Mouse (Mus musculus): ENCODE measurements around the gene Akap10. TPM values are rescaled to one million over a fixed set of nuclear protein-coding genes. Genes with fewer than 3 reads are reported as not detected.
A peak's percentile ranks its signal among the peaks of the same experiment; 100 is the strongest.
"Not testable (repeated sequence)": the region's sequence is repeated elsewhere in the genome, so short reads cannot be mapped to it uniquely, and the experiment has no call there.

The Akap10 gene
- polyA plus RNA-seq, 2 experiments from 2014 or later: 27.8 to 30.4 TPM

GRCm38 (mm10) chr11:61930640-61931586 lies 861 bp upstream of the Akap10 start:
- ATAC-seq: peak; percentile 12

DNA sequence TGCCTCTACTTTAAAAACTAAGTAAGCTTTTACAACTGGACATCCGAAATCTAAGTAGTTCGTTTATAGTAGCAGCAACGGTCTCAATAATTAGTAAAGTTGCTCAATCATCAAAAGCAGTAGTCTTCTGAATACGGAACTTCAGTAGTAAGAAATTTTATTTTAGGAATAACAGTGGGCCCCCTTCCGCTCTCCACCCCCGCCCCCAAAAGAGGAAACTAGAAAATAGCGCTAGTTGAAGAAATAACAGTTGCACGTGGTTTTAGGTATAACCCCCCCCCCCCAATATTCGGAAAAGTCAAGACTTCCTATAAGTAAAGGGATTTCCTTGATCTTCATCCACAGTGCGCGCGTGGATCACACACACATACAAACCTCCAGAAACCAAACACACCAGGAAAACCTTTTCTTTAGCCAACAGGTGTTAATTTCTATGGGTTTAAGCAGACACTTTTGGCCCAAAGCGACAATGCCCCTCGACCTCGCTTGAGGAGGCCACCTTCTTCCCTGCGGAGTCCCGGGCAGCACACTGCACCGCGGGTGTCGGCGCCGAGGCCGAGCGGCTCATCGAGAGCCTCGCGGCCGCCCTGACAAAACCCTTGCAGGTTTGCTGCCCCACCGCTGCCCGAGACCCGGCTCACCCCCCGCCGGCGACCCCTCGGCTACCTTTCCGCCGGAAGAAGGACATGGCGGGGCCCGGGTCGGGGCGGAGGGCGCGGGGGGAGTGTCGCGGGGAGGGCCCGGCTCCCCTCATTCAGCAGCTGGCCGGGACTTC lies 542 bp downstream of the Akap10 start:
- ATAC-seq: peak; percentile 7

GRCm38 (mm10) chr11:61923309-61923708 lies 6.7 kb downstream of the Akap10 start:
- ATAC-seq: no peak

- ATAC-seq: no peak
Observed at GRCm38 (mm10) chr11:61919702-61920101, 10.3 kb downstream of the Akap10 start.

DNA sequence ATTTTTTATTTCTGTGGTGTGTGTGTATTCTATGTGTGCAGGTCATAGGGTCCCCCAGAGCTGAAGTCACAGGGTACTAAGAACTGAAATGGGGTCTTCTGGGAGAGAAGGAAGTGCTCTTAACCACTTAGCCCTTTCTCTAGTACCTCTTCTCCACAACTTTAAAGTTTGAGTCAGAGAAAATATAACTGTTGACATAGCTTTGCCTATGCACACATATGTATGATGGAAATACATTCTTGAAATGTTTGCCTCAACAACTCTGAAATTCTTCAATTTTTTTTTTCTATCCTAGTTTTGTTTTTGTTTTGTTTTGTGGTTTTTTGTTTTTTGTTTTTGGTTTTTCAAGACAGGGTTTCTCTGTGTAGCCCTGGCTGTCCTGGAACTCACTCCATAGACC lies 21.7 kb downstream of the Akap10 start:
- ATAC-seq: no peak

- ATAC-seq: no peak
Observed at GRCm38 (mm10) chr11:61882183-61882582, 47.9 kb downstream of the Akap10 start.

DNA sequence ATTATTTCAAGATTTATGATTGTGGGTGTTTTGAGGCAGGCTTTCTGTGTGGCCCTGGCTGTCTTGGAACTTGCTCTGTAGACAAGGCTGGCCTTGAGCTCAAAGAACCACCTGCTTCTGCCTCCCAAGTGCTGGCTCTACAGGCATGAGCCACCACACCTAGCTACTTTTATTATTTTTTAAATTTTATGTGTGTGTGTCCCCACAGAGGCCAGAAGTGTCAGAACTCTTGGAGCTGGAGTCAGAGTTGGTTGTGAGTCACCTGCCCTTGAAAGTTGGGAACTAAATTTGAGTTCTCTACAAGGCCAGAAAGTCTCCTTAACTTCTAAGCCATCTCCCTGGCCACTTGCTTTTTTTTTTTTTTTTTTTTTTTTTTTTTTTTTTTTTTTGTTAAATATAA lies 50.1 kb downstream of the Akap10 start:
- no peak for ATAC-seq

DNA sequence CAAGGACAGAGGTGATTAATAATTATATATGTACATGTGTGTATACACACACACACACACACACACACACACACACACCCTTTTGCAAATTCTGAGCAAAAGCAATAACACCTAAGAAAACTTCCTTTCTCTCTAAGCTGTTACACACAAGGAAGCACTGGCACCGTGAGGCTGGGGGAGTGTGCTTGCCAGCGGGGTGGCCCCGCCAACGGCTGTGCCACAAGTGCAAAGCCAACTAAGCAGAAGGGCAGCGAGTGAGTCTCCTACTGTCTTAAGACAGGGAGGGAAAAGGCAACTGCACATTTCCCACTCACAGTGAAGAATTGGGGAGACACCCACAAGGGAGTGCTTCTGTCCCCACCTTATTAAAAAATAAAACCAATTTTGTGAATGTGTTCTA lies 58.2 kb downstream of the Akap10 start:
- ATAC-seq: no peak

GRCm38 (mm10) chr11:61866856-61867255 lies 63.2 kb downstream of the Akap10 start:
- no peak for ATAC-seq

DNA sequence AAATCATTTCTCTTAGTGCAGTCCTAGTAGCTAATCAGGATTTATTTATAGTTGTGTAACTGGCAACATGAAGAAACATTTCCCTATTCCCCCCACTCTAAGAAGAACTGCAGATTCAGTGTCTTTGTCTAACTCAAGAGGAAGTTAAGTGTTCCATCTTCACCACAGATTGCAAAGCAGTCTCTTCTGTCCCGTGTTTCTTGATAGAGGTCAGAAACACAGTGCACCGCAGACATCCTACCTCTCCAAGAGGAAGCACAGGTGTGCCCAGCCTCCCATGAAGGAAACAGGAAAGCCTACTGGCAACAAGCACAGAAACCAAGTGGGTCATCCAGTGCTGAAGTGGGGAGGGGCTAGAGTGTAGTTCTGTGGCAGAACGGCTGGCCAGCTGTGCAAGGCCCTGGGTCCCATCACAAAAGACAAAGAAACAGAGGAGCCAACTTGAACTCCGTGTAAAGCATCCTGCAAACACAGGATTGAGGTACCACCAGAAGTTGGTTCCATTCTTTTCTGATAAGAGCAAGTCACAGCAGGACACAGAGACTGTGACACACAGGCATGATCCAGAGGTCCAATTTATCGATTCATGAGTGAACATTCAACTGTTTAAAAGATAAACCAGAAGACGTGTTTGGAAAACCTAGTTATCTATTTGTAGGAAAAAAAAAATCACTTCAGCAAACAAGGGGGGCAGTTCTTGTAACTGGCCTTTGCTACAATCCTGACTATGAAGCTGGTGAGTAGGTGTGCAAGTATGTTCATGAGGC lies 68.1 kb downstream of the Akap10 start:
- ATAC-seq: no peak

- ATAC-seq: no peak
Observed at GRCm38 (mm10) chr11:61859316-61859715, 70.7 kb downstream of the Akap10 start.

- peak; percentile 1 for ATAC-seq
Observed at GRCm38 (mm10) chr11:61855539-61855938, 74.5 kb downstream of the Akap10 start.

DNA sequence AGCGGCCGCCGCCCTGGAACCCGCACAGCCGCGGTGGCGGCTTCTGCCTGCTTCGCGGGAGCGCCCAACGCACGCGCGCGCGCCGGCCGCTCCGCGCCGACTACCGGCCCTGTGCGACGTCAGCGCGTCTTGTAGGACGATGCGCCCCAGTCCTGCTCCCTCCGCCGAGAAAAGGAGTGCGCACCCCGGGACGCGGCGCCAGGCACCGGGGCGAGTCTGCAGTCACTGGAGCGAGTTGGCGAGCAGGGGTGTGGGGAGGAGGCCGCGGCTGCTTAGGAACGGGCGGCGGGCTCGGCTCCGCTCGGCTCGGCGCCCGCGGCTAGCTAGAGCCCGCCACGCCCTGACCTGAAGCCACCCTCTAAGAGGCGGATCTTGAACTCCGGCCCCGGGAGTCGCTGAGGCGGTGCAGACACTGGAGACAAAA lies 75.1 kb downstream of the Akap10 start, which contains the start of gene Ulk2:
TSS of gene Ulk2 (minus strand) at position 86 of the 424 bp plus-strand sequence.
- peak; percentile 72 for ATAC-seq

DNA sequence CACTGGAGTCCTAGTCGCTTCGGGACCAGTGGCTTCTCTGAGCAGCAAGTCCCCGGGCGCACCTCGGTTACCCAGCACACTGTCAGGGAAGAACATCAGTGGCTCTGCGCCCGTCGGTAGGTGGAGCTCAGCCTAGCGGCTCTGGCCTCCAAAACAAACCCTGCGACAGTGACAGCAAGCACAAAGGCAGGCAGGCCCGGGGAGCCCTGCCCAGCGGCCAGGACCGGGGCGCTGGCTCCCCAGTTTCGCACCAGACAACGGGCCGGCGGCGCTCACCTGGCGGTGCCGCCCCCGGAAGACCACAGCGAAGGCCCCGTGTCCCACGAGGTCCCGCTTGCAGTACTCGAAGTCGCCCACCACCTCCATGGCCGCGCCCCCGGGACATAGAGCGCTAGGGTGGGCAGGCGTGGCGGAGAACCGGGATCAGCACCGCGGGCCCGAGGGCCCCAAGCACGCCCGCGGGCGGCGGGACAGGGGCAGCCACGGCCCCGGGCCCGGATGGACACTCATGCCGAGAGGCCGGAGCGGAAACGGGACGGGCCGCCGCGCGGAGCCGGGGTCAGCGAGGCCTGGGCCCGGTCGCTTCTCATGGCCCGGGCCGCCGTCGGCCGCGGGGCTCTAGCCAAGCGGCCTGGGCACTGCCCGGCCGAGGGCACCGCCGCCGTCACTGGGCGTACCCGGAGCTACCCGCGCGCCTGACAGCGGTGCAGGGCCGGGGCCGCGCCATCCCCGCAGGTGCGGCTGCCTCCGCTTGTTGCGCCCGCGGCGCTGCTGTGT lies 75.7 kb downstream of the Akap10 start:
- peak; percentile 79 for ATAC-seq

DNA sequence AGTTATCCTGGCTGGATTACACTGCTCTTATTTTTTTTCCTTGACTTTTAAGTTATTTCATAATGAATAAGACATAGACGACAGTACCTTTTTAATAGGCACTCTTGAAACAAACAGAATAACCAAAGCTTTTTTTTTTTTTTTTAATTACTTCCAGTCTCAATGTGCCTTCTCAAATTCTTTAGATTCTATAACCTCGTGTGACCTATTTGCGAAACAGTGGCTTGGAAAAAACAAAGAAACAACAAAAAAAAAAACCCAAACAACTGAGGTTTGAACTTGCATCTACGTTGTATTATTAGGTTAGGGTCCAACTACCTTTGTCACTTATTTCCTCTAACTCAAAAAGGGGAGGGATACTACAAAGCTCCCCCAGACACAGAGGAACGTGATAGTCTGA lies 76.4 kb downstream of the Akap10 start:
- ATAC-seq: no peak

DNA sequence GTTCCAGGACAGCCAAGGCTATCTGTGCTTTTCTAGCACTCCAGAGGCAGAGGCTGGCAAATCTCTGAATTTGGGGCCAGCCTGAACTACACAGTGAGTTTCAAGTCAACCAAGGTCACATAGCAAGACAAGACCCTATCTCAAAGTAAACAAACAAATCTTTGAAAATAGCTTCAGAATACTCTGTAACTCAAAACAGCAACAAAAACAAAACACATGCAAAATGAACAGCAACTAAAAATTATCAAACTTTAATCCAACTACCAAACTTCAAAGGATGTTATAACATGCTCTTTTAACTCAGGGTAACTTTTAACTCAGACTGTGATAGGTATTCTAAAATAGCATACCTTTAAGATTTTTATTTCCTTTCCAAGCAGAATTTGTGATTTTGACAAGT lies 77.1 kb downstream of the Akap10 start:
- no peak for ATAC-seq

GRCm38 (mm10) chr11:61851195-61851594 lies 78.9 kb downstream of the Akap10 start:
- ATAC-seq: no peak

- not testable (repeated sequence) for ATAC-seq
Observed at GRCm38 (mm10) chr11:61840663-61841062, 89.4 kb downstream of the Akap10 start.

DNA sequence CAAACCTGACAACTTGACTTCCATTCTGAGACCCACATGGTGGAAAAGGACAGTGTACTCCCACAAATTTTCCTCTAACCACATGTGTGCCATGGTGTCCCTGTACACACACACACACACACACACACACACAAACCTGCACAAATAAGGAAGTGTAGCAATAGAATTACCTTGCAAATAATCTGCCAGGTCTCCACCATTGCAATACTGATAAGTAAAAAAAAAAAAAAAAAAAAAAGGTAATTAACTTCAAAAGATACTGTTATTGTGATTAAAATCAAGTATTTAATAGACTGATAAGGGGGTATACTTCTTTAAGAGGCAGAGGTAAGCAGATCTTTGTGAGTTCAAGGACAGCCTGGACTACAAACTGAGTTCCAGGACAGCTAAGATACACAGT lies 90.1 kb downstream of the Akap10 start:
- ATAC-seq: no peak

DNA sequence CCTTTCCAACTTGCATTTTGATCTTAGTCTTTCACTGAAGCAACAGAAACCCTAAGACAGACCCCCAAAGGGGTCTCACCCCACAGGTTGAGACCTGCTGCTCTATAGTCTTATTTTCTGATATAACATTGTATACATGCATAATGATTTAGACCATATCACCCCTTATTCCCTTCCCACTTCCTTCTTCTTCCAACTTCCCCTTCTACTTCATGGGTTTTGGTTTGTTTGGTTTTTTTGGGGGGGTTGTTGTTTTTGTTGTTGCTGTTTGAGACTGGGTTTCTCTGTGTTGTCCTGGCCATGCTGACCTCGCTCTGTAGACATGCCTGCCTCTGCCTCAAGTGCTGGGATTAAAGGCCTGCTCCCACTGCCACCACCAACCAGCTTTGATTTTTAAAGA lies 90.9 kb downstream of the Akap10 start:
- ATAC-seq: no peak

All from CD4-positive, CD25-positive, alpha-beta regulatory T cell, adult 4 months (primary cell).